Mouse (Mus musculus): Measurements from ENCODE around the gene Pdia4. TPM values are rescaled to one million over a fixed set of nuclear protein-coding genes. Genes with fewer than 3 reads are reported as not detected.
A peak's percentile ranks its signal among the peaks of the same experiment; 100 is the strongest.
"Not testable (repeated sequence)": the region's sequence is repeated elsewhere in the genome, so short reads cannot be mapped to it uniquely, and the experiment has no call there.

Gene Pdia4
- total RNA-seq, 2 experiments from 2014 or later = 44.8 to 47.8 TPM

DNA sequence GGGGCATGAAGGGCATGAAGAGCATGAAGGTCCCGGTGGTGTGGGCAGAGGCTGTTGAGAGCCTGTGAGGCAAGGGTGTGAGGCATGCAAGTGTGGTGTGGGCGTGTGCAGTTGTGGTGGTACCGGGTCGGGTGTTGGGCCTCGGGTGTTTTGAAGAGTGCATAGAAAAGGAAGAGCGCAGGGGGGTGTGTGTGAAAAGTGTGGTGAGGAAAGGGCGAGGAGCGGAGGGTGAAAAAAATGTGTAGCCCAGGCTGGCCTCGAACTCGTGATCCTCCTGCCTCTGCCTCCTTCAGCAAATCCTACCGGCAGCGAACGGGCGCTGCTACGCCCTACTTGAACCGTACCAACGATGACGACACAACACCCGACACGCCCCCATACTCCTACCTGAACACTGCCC is 45.9 kb downstream of the Pdia4 start:
- DNase-seq (ENCODE audit: low spot score in 2 of 2) = not testable (repeated sequence)

GRCm38 (mm10) chr6:47762686-47763085 is 50.5 kb downstream of the Pdia4 start:
- DNase-seq (ENCODE audit: low spot score in 2 of 2) = not testable (repeated sequence)

- DNase-seq (ENCODE audit: low spot score in 2 of 2) = not testable (repeated sequence)
These were observed 53.8 kb downstream of the Pdia4 start for GRCm38 (mm10) chr6:47759406-47759805.

GRCm38 (mm10) chr6:47757849-47758248 is 55.4 kb downstream of the Pdia4 start:
- DNase-seq (ENCODE audit: low spot score in 2 of 2) = peak; percentile 86 to 88

- not testable (repeated sequence) for DNase-seq (ENCODE audit: low spot score in 2 of 2)
These were observed 55.8 kb downstream of the Pdia4 start for GRCm38 (mm10) chr6:47757429-47757828.

DNA sequence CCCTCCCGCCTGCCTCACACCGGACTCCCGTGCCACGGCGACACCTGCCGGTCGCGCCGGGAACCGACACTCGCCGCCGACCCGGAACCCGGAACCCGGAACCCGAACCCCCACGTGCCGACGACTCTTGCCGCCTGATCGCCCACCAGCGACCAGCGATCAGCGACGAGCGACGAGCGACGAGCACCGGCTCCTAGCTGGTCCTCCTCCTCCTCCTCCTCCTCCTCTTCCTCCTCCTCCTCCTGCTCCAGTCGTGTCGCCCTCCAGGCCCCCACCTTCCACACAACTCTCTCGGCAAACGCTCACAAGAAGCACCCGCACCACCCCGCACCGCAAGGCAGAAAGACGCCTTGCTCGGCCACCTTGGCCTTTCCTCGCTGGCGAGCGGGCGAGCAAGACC is 60.1 kb downstream of the Pdia4 start:
- not testable (repeated sequence) for DNase-seq (ENCODE audit: low spot score in 2 of 2)

- peak; percentile 94 to 97 for DNase-seq (ENCODE audit: low spot score in 2 of 2)
These were observed 64.9 kb downstream of the Pdia4 start for GRCm38 (mm10) chr6:47748306-47748705.

GRCm38 (mm10) chr6:47747886-47748285 is 65.3 kb downstream of the Pdia4 start:
- DNase-seq (ENCODE audit: low spot score in 2 of 2) = not testable (repeated sequence)

Small RNA genes within 50 kb of the gene (microRNA-seq; reads per million reads assigned to microRNA genes)
- 1.2 to 1.3 reads per million in 2 experiments for gene Mir704

Other genes starting within 250 kb of the Pdia4 start
- 10 to 100 TPM; 33.5 to 35.7 TPM for gene Ezh2, start 218.1 kb downstream of the Pdia4 start, total RNA-seq (2021)
- 1 to 10 TPM; 7.0 to 7.2 TPM for gene Zfp786, start 17.4 kb upstream of the Pdia4 start, total RNA-seq (2021)
- 10 to 100 TPM; 20.2 to 21.3 TPM for gene Zfp398, start 22.2 kb upstream of the Pdia4 start, total RNA-seq (2021)
- gene Zfp282, start 63.8 kb upstream of the Pdia4 start, total RNA-seq (2021) = 10 to 100 TPM; 25.9 to 26.5 TPM
- gene Zfp212, start 107.0 kb upstream of the Pdia4 start, total RNA-seq (2021) = 10 to 100 TPM; 16.9 to 17.2 TPM
- gene Zfp956, start 140.0 kb upstream of the Pdia4 start, total RNA-seq (2021) = 10 to 100 TPM; 21.9 to 25.0 TPM
- 10 to 100 TPM; 36.6 to 44.9 TPM for gene Zfp777, start 235.5 kb upstream of the Pdia4 start, total RNA-seq (2021)